Mouse (Mus musculus): ENCODE results near the gene Qpctl.

Qpctl gene

DNA sequence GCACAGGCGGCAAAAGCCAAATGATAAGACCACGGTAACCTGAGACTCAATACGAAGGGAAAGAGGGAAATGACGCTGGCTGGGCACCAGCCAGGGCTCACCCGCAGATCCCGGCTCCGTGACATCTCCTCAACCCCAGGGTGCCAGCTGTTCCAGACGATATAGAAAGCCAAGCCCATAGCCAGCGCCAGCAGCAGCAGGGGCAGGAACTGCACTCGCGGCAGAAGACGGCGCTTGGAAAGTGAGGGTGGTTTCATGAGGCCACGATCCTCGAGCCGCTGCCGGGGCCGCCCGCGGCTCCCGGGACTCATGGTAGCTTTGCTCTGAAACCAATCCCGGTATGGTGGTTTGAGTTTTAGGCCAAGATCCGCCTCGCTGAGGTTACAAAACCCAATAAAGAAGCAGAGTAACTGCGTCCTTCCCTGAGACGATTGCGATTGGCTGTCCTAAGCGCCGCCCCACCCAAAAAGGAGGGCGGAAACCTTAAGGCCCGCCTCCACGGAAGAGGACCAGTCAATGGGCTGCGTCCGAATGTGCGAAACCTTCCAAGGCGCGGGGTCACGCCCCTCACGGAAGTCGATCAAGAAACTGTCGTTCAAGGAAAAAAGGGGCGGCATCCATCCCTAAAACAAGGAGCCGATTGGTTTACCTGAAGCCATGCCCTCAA lies at the start of gene Qpctl:
Gene Qpctl (minus strand): TSS at position 417 of the 667 bp plus-strand sequence.
- peak; percentile 99 for DNase-seq

DNA sequence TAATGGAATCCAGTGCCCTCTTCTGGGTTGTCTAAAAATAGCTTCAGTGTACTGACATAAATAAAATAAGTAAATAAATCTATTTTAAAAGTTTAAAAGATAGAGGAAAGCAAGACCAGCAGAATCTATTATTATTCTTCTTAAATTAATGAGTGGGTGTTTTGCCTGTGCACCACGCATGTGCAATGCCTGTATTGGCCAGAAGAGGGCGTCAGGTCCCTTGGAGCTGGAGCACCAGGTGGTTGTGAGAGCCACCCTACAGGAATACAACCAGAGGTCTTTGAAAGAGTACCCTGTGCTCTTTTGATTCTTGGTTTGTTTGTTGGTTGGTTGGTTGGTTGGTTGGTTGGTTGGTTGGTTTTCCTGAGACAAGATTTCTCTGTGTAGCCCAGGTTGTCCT lies 48.9 kb upstream of the Qpctl start:
- peak; percentile 49 for DNase-seq

DNA sequence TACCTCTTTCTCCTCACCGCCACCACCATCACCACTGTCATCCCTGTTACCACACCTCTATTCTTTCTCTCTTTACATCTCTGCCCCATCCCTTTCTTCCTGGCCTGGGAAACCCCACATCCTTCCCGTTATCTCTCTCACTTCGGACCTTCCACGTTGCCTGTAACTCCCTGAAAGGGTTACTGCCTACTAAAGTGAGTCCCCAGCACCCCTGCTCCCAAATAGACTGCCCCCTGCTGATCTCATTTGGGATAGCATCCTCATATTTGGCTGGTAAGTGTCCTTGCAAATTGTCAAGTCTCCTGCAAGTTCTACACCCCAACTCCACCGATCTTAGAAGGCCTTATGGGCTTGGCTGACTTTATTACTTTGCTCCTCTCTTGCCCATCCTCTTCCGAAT lies 47.6 kb upstream of the Qpctl start:
- peak; percentile 51 for DNase-seq

- DNase-seq = no peak
These were observed 45.6 kb upstream of the Qpctl start for GRCm38 (mm10) chr7:19194676-19195075.

GRCm38 (mm10) chr7:19184758-19185157 lies 35.7 kb upstream of the Qpctl start:
- no peak for DNase-seq

- DNase-seq = no peak
These were observed 35.2 kb upstream of the Qpctl start for GRCm38 (mm10) chr7:19184250-19184649.

DNA sequence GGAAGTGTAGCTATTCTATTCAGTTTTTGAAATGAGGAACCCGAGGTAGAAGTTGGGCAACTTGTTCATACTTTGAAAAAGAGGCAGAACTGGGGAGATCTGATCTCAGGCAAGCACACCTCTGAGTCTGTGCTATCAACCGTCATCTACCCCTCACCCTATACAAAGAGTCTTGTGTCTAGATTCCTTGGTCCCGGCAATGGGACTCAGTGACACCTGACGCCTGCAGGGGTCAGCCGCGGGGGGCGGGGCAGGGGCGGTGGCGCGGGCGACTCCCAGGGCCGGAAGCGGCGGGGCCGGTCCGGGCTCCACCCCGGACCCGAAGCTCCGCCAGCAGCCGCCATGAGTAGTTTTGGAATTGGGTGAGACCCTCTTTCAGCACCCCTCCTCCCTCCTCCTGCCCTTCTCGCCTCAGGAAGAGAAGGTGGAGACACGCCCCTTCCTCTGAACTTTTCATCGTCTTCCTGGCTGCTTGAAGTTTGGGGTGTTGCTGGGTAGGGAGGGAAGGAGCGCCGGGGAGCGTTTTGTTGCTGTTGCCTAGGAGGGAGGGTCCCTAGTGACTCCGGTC lies 31.9 kb upstream of the Qpctl start:
- peak; percentile 64 for DNase-seq

GRCm38 (mm10) chr7:19179936-19180335 lies 30.8 kb upstream of the Qpctl start:
- DNase-seq = no peak

- peak; percentile 60 for DNase-seq
These were observed 30.1 kb upstream of the Qpctl start for GRCm38 (mm10) chr7:19179173-19179572.

- DNase-seq = peak; percentile 84
These were observed 29.5 kb upstream of the Qpctl start for GRCm38 (mm10) chr7:19178443-19179092.

- no peak for DNase-seq
These were observed 28.9 kb upstream of the Qpctl start for GRCm38 (mm10) chr7:19178035-19178434.

DNA sequence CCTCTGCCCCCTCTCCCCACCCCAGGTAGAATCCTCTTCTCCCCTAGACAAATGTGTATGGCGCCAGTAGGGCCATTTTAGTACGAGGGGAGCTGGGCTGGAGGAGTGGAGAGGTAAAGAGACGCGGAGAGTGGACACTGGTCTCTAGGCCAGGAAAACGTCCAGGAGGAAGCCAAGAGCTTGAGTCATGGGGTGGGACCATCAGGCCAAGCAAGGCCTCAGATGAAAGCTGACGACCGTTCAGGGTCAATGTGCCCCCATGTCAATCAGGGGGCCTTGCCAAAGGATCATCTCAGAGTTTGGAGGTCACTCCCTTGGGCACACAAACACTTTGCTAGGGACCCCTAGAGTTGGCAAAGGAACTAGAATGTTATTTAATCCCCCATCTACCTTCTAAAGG lies 28.1 kb upstream of the Qpctl start:
- DNase-seq = no peak

- no peak for DNase-seq
These were observed 27.4 kb upstream of the Qpctl start for GRCm38 (mm10) chr7:19176516-19176947.

DNA sequence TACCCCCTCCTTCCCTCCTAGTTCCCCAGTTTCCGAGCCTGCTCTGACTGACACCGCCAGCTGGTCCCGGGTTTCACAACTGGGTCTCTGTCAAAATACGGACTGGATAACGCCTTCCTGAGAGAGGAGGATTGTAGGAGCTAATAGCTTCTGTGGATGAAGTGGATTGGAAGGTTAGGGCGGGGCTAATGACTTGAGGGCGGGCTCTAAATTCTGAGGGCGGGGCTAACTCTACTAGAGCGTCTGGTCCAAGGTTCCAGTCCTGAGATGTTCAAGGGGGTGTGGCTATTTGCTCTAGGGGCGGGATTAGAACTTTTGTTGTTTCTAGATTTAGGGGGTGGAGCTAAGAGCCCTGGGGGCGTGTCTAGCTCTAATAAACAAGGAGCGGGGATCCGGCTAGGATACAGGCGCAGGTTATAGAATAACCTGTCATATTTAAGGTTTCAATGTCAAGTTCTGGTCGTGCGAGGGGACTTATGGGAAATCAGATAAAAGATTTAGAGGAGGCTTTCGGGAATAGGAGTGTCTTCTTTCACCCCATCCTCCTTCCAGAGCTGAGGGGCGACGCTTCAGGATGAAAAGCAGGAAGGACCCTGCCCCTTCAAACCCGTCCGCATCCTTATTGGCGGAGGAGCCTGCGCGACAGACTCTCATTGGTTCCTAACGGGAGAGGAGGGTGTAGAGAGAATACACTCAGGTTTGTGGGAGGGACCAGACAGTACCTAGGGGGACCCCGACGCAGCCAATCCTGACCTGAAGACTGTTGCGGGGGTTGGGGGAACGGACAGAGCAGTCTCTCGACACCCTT lies 26.8 kb upstream of the Qpctl start, which contains the start of gene Eml2:
Gene Eml2 (plus strand): TSS at position 714 of the 808 bp plus-strand sequence.
- no peak for DNase-seq

- DNase-seq = peak; percentile 89
These were observed 23.8 kb upstream of the Qpctl start for GRCm38 (mm10) chr7:19172874-19173273.

GRCm38 (mm10) chr7:19171831-19172230 lies 22.7 kb upstream of the Qpctl start:
- DNase-seq = no peak

DNA sequence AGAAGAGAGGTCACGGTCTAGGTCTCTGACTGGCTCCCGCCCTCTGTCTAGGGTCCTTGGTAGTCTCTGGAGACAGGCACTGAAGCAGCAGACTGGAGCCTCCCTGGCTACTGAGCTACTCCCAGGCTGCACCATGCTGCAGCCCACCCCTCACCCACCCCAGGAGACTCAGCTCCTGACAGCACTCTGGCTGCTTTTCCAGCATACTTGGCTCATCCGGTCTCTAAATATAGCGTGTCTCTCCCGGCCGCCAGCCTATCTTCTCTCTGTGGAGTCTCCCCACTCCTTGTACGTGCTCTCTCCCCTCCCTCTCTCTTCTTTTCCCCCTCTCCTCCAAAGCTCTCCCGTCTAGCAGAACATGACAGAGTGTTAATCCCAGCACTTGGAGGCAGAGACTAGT lies 21.1 kb upstream of the Qpctl start:
- no peak for DNase-seq

- no peak for DNase-seq
These were observed 20.4 kb upstream of the Qpctl start for GRCm38 (mm10) chr7:19169506-19169905.

DNA sequence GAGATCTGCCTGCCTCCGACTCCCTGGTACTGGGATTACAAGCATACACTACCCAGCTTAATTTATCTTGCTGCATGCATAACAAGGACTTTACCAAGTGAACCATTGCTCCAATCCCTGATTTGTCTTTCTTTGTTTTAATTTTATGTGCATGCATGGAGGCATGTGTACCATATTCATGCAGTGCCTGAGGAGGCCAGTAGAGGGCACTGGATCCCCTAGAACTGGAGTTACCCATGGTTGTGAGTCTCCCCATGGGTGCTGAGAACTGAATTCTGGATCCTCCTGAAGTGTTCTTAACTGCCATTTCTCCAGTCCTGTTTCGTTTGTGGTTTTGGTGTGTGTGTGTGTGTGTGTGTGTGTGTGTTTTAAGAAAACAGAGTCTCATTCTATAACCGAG lies 17.9 kb upstream of the Qpctl start:
- no peak for DNase-seq

GRCm38 (mm10) chr7:19165656-19166423 lies 16.7 kb upstream of the Qpctl start, which contains the start of gene Gipr:
Gipr (minus strand) TSS chr7:19166127.
- DNase-seq = no peak

DNA sequence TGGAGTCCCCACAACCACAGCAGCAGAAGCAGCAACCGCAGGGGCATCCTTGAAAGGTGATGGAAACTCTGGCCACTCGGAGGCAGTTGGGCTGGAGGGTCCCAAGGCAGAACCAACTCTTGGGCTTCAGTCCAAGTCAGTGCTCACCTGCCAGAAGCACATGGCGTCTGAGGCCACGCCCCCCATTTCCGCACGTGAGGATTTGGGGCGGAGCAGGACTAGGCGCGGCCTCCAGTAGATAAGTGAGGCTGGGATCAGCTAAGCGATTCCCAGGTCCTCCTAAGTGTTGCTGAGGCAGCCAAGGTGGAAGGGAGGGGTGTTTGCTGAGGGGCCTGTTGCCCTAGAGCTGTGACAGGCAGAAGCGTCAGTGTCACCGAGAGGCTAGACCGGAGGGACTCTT lies 15.9 kb upstream of the Qpctl start:
- peak; percentile 36 for DNase-seq

- no peak for DNase-seq
These were observed 15.1 kb upstream of the Qpctl start for GRCm38 (mm10) chr7:19164189-19164588.

All from thymus, postnatal 25 days (tissue).